Mouse (Mus musculus): ENCODE data around the gene Agtpbp1.

The Agtpbp1 gene

DNA sequence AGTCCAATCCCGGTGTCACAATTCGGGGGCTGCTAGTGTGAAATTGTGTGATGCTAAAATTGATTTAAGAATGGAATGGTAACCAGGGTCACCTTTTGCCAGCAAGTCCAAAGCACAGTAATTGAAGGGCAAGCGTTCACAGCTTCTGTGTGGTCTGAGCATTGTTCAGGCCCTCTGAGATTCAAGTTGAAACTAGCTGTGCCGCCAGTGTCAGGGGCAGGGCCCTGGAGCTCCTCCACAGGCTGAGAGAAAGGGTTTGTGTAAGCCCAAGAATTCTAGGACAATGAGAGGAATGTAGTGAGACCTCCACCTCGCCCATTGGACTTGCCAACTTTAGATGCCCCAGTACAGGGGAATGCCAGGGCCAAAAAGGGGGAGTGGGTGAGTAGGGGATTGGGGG, 161.2 kb downstream of the Agtpbp1 start:
- DNase-seq (ENCODE audit: low spot score), result no peak

DNA sequence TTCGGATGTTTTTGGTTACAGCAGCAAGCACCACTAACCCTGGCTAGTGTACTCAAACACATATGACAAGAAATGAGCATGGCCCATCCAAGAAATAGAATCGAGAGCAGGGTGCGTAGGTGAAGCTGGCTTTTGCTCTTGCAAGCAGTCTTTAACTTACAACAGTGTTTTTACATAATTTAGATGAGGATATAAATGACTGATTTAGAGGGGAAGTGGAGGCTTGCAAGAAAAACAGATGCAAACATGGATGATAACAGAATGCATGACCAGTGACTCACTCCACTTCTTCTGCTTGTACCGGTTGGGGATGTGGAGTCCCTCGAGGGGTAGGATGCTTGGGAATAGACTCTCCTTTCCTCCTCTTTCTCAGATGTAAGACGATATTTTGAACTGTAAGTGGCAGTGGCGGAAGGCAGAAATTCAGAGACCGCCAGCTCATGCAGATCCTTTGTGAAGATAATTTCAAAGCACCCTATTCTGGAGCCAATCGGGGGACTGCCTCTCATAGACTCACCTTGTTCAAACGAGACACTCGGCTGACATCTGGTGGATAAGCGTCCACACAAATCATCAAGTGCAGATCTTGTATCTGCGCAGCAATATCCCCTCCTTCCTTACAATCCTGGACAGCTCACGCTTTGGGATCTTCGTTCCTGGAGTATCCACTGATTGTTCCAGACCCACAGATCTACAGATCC, 168.3 kb downstream of the Agtpbp1 start:
- DNase-seq (ENCODE audit: low spot score), result no peak

GRCm38 (mm10) chr13:59413885-59414284, 171.1 kb downstream of the Agtpbp1 start:
- DNase-seq (ENCODE audit: low spot score), result no peak

- DNase-seq (ENCODE audit: low spot score), result no peak
Observed at GRCm38 (mm10) chr13:59412672-59413071, 172.4 kb downstream of the Agtpbp1 start.

- no peak for DNase-seq (ENCODE audit: low spot score)
Observed at GRCm38 (mm10) chr13:59407182-59407581, 177.8 kb downstream of the Agtpbp1 start.

DNA sequence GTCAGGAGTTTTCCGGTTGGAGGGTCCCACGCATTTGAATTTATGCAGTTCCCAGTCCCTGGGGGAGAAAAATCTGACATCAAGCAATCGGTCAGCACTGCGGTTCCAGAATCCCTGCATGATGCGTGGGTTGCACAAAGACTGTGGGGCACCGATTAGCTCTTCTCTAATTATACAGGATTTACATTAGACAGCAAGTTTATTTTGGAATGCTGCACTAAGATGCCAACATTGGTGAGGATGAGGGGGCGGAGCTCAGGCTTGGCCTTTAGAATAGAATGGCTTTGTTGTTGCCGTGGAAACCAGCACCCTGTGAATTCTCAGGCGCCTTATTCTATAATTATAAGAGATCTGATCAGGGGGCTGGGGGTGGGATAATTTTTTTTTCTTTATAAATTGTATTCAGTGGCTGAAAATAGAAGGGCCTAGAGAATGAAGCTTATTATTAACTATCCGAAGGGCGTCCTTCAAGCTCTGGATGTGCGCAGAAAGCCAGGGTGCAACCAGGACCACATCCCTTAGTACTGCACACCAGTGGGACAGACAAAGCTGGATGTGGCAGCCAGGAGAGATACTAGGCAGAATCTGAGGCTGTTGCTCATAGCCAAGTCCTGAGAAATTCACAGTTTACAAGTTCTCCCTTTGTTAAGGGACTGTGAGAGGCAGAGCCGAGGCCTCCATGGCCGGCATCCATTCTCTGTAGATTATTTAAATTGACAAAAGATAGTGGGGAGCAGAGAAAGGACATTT, 182.8 kb downstream of the Agtpbp1 start:
- no peak for DNase-seq (ENCODE audit: low spot score)

GRCm38 (mm10) chr13:59397571-59397970, 187.5 kb downstream of the Agtpbp1 start:
- DNase-seq (ENCODE audit: low spot score), result no peak
